9 mouse cellular contexts compared by ENCODE assay signal in the genomic region with DNA sequence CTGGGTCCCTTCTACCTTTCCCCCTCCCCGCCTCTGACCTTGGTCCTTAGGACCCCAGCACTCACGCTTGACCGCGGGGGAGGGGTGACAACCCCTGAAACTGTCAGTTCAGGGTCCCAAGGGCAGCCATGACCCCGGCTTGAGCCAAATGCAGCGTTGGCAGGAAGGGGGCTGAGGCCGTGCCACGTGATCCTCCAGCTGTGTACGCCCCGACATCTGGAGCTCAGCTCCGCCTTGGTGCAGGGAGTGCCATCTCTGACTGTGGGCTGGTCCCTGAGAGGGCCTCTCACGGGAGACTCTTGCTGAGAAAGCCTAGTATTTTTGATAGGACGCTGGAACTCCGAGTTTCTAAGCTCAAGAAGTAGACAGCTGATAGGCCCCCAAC. TPM values are rescaled to one million over a fixed set of nuclear protein-coding genes. Genes with fewer than 3 reads are reported as not detected.
DNase-seq lines count a peak whose midpoint lies in the region; ATAC-seq lines count a peak whose summit lies in the region.
"Had no signal": no experiment of that assay in that cellular context is flagged by ENCODE, and none has a peak within 500 bp of the region (broad histone marks: within the 10 kb centered on the region; RNA-seq: fewer than 3 reads in every experiment).

Gene B3gnt9 (minus strand): TSS at position 188 of the 385 bp plus-strand sequence.

- 6% methylated on average over 14 of the region's 14 CpGs for WGBS in hindbrain, embryonic 15.5 days
- under 1% methylated on average over 14 of the region's 14 CpGs for WGBS in liver, embryonic 11.5 days
- WGBS in midbrain, embryonic 16.5 days = 3% methylated on average over 14 of the region's 14 CpGs

- peaks cover 47% of the 10 kb centered on the region for H3K27me3 ChIP-seq in hindbrain, embryonic 15.5 days
- H3K27me3 ChIP-seq in liver, embryonic 11.5 days (replicated peaks; ENCODE audit: control insufficient read depth, insufficient read depth, low read length) = peaks cover 23% of the 10 kb centered on the region
- H3K27me3 ChIP-seq in midbrain, embryonic 16.5 days (ENCODE audit: control insufficient read depth, insufficient read depth, low read depth, low read length) = peaks cover 35% of the 10 kb centered on the region
- H3K27me3 ChIP-seq: Patski had no signal

- peak; percentile 52 for DNase-seq in cerebellum, adult 11-12 months
- DNase-seq in cerebellum, postnatal 36 days = no peak
- DNase-seq in brain, adult 2 months (ENCODE audit: low read depth, low spot score) = peak; percentile 80
- DNase-seq in gastrocnemius, adult 8-10 months (ENCODE audit: low spot score in 2 of 2) = peak; percentile 74 to 78
- peak; percentile 72 for DNase-seq in liver, embryonic 11.5 days (ENCODE audit: low spot score)
- peak; percentile 68 to 74 for DNase-seq in thymus, postnatal 10 days (ENCODE audit: low spot score in 2 of 2)

- H3K4me1 ChIP-seq in hindbrain, embryonic 15.5 days (replicated peaks) = peaks cover 33% of the 10 kb centered on the region
- peaks cover 29% of the 10 kb centered on the region for H3K4me1 ChIP-seq in liver, embryonic 11.5 days (replicated peaks; ENCODE audit: control insufficient read depth, insufficient read depth, low read length)
- peaks cover 15% of the 10 kb centered on the region for H3K4me1 ChIP-seq in midbrain, embryonic 16.5 days (ENCODE audit: control insufficient read depth, insufficient read depth, low read length)

- peak within 1 kb of the TSS; percentile 98 for H3K4me2 ChIP-seq in hindbrain, embryonic 15.5 days
- H3K4me2 ChIP-seq in liver, embryonic 11.5 days = peak within 1 kb of the TSS; percentile 99
- H3K4me2 ChIP-seq in midbrain, embryonic 16.5 days (ENCODE audit: low read length) = peak within 1 kb of the TSS; percentile 93

- H3K36me3 ChIP-seq in hindbrain, embryonic 15.5 days = peaks cover 13% of the 10 kb centered on the region
- H3K36me3 ChIP-seq in liver, embryonic 11.5 days (ENCODE audit: control insufficient read depth, insufficient read depth, low read length) = peaks cover 11% of the 10 kb centered on the region; the same call in 1 of the 2 replicates
- H3K36me3 ChIP-seq in midbrain, embryonic 16.5 days (ENCODE audit: control insufficient read depth, insufficient read depth, low read length) = peaks cover 17% of the 10 kb centered on the region

- H3K9me3 ChIP-seq in hindbrain, embryonic 15.5 days = no peaks in the 10 kb centered on the region
- no peaks in the 10 kb centered on the region for H3K9me3 ChIP-seq in liver, embryonic 11.5 days (ENCODE audit: control insufficient read depth, low read length)
- H3K9me3 ChIP-seq in midbrain, embryonic 16.5 days (replicated peaks; ENCODE audit: control insufficient read depth, low read length, poor library complexity, severe bottlenecking) = no peaks in the 10 kb centered on the region

- peak within 1 kb of the TSS; percentile 54 for H3K4me3 ChIP-seq in hindbrain, embryonic 15.5 days
- H3K4me3 ChIP-seq in liver, embryonic 11.5 days (ENCODE audit: low read depth, low read length) = peak within 1 kb of the TSS; percentile 66
- peak within 1 kb of the TSS; percentile 60 for H3K4me3 ChIP-seq in midbrain, embryonic 16.5 days (ENCODE audit: low read depth, low read length)

- peak within 1 kb of the TSS; percentile 60 for H3K9ac ChIP-seq in hindbrain, embryonic 15.5 days
- peak within 1 kb of the TSS; percentile 76 for H3K9ac ChIP-seq in liver, embryonic 11.5 days (ENCODE audit: low read depth, low read length)
- H3K9ac ChIP-seq in midbrain, embryonic 16.5 days (ENCODE audit: low read depth, low read length) = peak within 1 kb of the TSS; percentile 86

- H3K27ac ChIP-seq in hindbrain, embryonic 15.5 days (replicated peaks) = peak within 1 kb of the TSS; percentile 63
- H3K27ac ChIP-seq in liver, embryonic 11.5 days (ENCODE audit: low read depth, low read length) = peak within 1 kb of the TSS; percentile 65
- H3K27ac ChIP-seq in midbrain, embryonic 16.5 days (ENCODE audit: low read length) = peak within 1 kb of the TSS; percentile 56

- peak; percentile 31; the same call in 1 of the 2 replicates for ATAC-seq in hindbrain, embryonic 15.5 days (ENCODE audit: low FRiP score, low read depth)
- peak; percentile 83 for ATAC-seq in liver, embryonic 11.5 days (replicated peaks; ENCODE audit: low FRiP score)
- ATAC-seq in midbrain, embryonic 16.5 days = peak; percentile 19; the same call in 1 of the 2 replicates

RNA-seq across cellular contexts. Expression of gene B3gnt9, which starts in this region (rescaled TPM):
- 1 to 10 TPM; 1.1 to 1.7 (median 1.4) TPM for total RNA-seq in gastrocnemius, adult 8-10 months (2022)
- polyA plus RNA-seq in hindbrain, embryonic 15.5 days (2015; fragmentation: Nextera tagmentation; extraction: Ambion mirVana) = 9.9 TPM in 2 replicates
- polyA plus RNA-seq in liver, embryonic 11.5 days (2014; fragmentation: Nextera tagmentation; extraction: Ambion mirVana) = 4.2 and 4.4 TPM in 2 replicates
- 5.8 and 8.9 TPM in 2 replicates for polyA plus RNA-seq in midbrain, embryonic 16.5 days (2015; fragmentation: Nextera tagmentation; extraction: Ambion mirVana)

Comparison
In these comparisons a context has a peak if more than half of its experiments do, and no peak if none do; other contexts are left out.
1. DNase-seq: peak in cerebellum, adult 11-12 months (single experiment), brain, adult 2 months (single experiment), gastrocnemius, adult 8-10 months (2 of 2), liver, embryonic 11.5 days (single experiment) and thymus, postnatal 10 days (2 of 2); none in cerebellum, postnatal 36 days (0 of 2).
2. ATAC-seq: peak in every context shown above with its lines; median percentile 83 in liver, embryonic 11.5 days; 31 in hindbrain, embryonic 15.5 days; 19 in midbrain, embryonic 16.5 days.
3. Peak in every context shown above with its lines, with median percentiles within 50 percentile points of each other: H3K27ac ChIP-seq, H3K4me2 ChIP-seq, H3K4me3 ChIP-seq and H3K9ac ChIP-seq.